Mouse (Mus musculus) olfactory bulb, adult 2 months (tissue): ENCODE data around the gene Smad5.

Experiments
- CTCF ChIP-seq: fragments of 200-500 bp; IDR thresholded peaks from 2 replicates; pipeline ENCODE4 v1.5.1; 2012; ENCODE audit warnings: low read depth, mild to moderate bottlenecking, low read length, moderate library complexity; ENCODE audit not compliant: insufficient read depth
- POLR2A ChIP-seq: fragments of 200-500 bp; IDR thresholded peaks from 2 replicates; pipeline ENCODE4 v1.6.1; 2012; ENCODE audit warnings: mild to moderate bottlenecking, low read depth, low read length, moderate library complexity; ENCODE audit not compliant: insufficient read depth

DNA sequence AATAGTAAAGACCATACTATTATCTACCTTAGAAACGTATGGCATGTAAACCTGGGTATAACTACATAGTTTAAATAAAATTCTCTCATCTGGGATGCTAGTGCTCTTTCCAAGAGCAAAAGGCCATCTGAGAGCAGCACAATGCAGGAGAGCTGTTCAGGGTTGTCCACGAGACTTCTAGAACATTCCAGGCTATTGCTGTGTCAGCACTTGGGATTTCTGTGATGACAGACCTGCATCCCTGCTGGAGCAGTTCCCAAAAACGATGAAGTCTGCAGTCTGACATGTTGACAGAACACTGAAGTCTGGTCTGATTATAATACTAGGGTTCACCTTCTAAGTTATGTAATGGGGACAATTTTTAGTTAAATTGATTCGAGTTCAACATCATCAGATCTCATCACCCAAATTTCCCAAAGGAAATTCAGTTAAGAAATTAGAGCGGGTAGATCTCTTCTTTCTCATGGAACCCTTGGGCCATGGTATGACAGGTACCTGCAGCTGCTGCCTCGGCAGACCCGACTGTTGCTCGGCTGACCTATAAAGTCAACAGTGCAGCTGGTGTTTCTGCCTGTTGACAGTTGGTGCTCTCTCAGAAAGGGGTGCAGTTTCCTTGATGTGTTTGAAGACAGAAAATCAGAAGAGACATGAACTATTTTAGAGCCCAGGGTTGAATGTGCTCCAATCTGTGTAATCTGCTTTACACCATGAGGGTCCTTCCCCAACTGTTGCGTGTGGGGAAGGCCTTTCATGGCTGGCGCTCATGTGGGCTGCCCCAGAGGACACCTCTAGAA lies 44.1 kb downstream of the Smad5 start:
- no peak for TF ChIP-seq CTCF
- no peak for TF ChIP-seq POLR2A
